Mouse (Mus musculus) CH12.LX (cell line): ENCODE measurements at regions not wholly inside any gene's neighbourhood (a gene's known extent, or its start where the extent isn't known, plus 50 kb on each side); places are given as distances from the start of the nearest gene placed in this dataset.

ENCODE experiments used
- DNase-seq: peaks from one replicate; pipeline ENCODE4 v3.0.0-alpha.2; 2013; ENCODE audit errors: extremely low read depth
- H3K27ac ChIP-seq: 2 replicates; pipeline ENCODE4 v1.5.1; 2012; ENCODE audit warnings: low read depth, mild to moderate bottlenecking, control low read depth, moderate library complexity; ENCODE audit not compliant: insufficient read depth
- H3K27me3 ChIP-seq: replicated peaks from 2 replicates; pipeline ENCODE3; 2012; ENCODE audit warnings: inconsistent platforms
- H3K36me3 ChIP-seq, 2 experiments: replicated peaks in 1 of 2; 2 replicates each; pipeline versions ENCODE3 to v1.6.1; 2012; ENCODE audit warnings: inconsistent platforms in 1 of 2, low read length in 1 of 2, mild to moderate bottlenecking in 1 of 2, mixed read lengths in 1 of 2, moderate library complexity in 1 of 2; ENCODE audit not compliant: control insufficient read depth in 1 of 2, insufficient read depth in 1 of 2
- H3K4me1 ChIP-seq, 2 experiments: 2 replicates each; pipeline ENCODE4 v1.6.1; 2012; ENCODE audit warnings: inconsistent platforms in 1 of 2, moderate library complexity in 1 of 2; ENCODE audit not compliant: insufficient read depth in 2 of 2, control insufficient read depth in 1 of 2
- H3K4me2 ChIP-seq: 2 replicates; pipeline ENCODE4 v1.6.1; 2012; ENCODE audit warnings: low read depth, mild to moderate bottlenecking, control low read depth; ENCODE audit not compliant: poor library complexity, insufficient read depth, severe bottlenecking
- H3K4me3 ChIP-seq, 3 experiments: fragments of 150-350 bp in 1 of 3; sonication (generic) in 1 of 3; replicated peaks in 1 of 3; 2 replicates each; pipeline versions ENCODE3 to v1.5.1; 2011 to 2012; ENCODE audit warnings: low read depth in 2 of 3, low read length in 2 of 3, mild to moderate bottlenecking in 2 of 3, moderate library complexity in 2 of 3, control low read depth in 1 of 3, improper control_type of control experiment in 1 of 3, inconsistent platforms in 1 of 3, mixed read lengths in 1 of 3; ENCODE audit not compliant: poor library complexity in 1 of 3
- H3K79me2 ChIP-seq: replicated peaks from 2 replicates; pipeline ENCODE4 v1.6.1; 2012; ENCODE audit warnings: mild to moderate bottlenecking, moderate library complexity; ENCODE audit not compliant: control insufficient read depth, poor library complexity, insufficient read depth, severe bottlenecking; ENCODE audit errors: extremely low read depth
- H3K9ac ChIP-seq: 2 replicates; pipeline ENCODE4 v1.6.1; 2012; ENCODE audit warnings: low read depth, mild to moderate bottlenecking, control low read depth, moderate library complexity; ENCODE audit not compliant: insufficient read depth
- H3K9me3 ChIP-seq: replicated peaks from 2 replicates; pipeline ENCODE3; 2012; ENCODE audit warnings: low read length, inconsistent platforms, mixed read lengths
- BHLHE40 ChIP-seq: IDR thresholded peaks from 2 replicates; pipeline ENCODE4 v1.6.1; 2011; ENCODE audit warnings: mild to moderate bottlenecking, low read depth, low read length, improper control_type of control experiment
- CHD2 ChIP-seq: IDR thresholded peaks from 2 replicates; pipeline ENCODE4 v1.6.1; 2011; ENCODE audit warnings: low read length, improper control_type of control experiment
- EP300 ChIP-seq: IDR thresholded peaks from 2 replicates; pipeline ENCODE4 v1.6.1; 2011; ENCODE audit warnings: low read length, improper control_type of control experiment
- ETS1 ChIP-seq: conservative IDR thresholded peaks from 2 replicates; pipeline ENCODE4 v1.6.1; 2012; ENCODE audit warnings: low read depth, mild to moderate bottlenecking, inconsistent platforms, low read length, improper control_type of control experiment, moderate library complexity
- GABPA ChIP-seq: IDR thresholded peaks from 2 replicates; pipeline ENCODE4 v1.6.1; 2012; ENCODE audit warnings: low read depth, low read length, improper control_type of control experiment, inconsistent platforms; ENCODE audit not compliant: insufficient replicate concordance
- HCFC1 ChIP-seq: IDR thresholded peaks from 2 replicates; pipeline ENCODE4 v1.6.1; 2012; ENCODE audit warnings: low read depth, mild to moderate bottlenecking, inconsistent platforms, low read length, improper control_type of control experiment
- IRF4 ChIP-seq: IDR thresholded peaks from 2 replicates; pipeline ENCODE4 v1.6.1; 2014; ENCODE audit warnings: low read depth, mild to moderate bottlenecking, inconsistent platforms, low read length, improper control_type of control experiment
- JUN ChIP-seq: IDR thresholded peaks from 2 replicates; pipeline ENCODE4 v1.6.1; 2011; ENCODE audit warnings: low read depth, mild to moderate bottlenecking, low read length, improper control_type of control experiment, moderate library complexity; ENCODE audit not compliant: insufficient read depth
- JUND ChIP-seq: conservative IDR thresholded peaks from 2 replicates; pipeline ENCODE4 v1.6.1; 2011; ENCODE audit warnings: low read depth, low read length, improper control_type of control experiment
- MAFK ChIP-seq: IDR thresholded peaks from 2 replicates; pipeline ENCODE4 v1.6.1; 2011; ENCODE audit warnings: low read length, improper control_type of control experiment; ENCODE audit not compliant: insufficient replicate concordance
- POLR2A ChIP-seq: IDR thresholded peaks from 2 replicates; pipeline ENCODE4 v1.6.1; 2011; ENCODE audit warnings: low read depth, mild to moderate bottlenecking, improper control_type of control experiment, low read length
- POLR2AphosphoS2 ChIP-seq: IDR thresholded peaks from 2 replicates; pipeline ENCODE4 v1.6.1; 2011; ENCODE audit warnings: low read depth, low read length, improper control_type of control experiment
- SIN3A ChIP-seq: IDR thresholded peaks from 2 replicates; pipeline ENCODE4 v1.6.1; 2012; ENCODE audit warnings: low read length, improper control_type of control experiment, inconsistent platforms
- TCF12 ChIP-seq: IDR thresholded peaks from 2 replicates; pipeline ENCODE4 v1.6.1; 2014; ENCODE audit warnings: low read depth, mild to moderate bottlenecking, inconsistent platforms, low read length, improper control_type of control experiment
- UBTF ChIP-seq: IDR thresholded peaks from 2 replicates; pipeline ENCODE4 v1.6.1; 2012; ENCODE audit warnings: low read depth, mild to moderate bottlenecking, inconsistent platforms, low read length, improper control_type of control experiment, moderate library complexity
- USF1 ChIP-seq: IDR thresholded peaks from 2 replicates; pipeline ENCODE4 v1.6.1; 2014; ENCODE audit warnings: low read depth, mild to moderate bottlenecking, inconsistent platforms, low read length, improper control_type of control experiment
- USF2 ChIP-seq: conservative IDR thresholded peaks from 2 replicates; pipeline ENCODE4 v1.6.1; 2011; ENCODE audit warnings: low read depth, low read length, improper control_type of control experiment
- ZMIZ1 ChIP-seq: IDR thresholded peaks from 2 replicates; pipeline ENCODE4 v1.6.1; 2012; ENCODE audit warnings: low read depth, mild to moderate bottlenecking, inconsistent platforms, low read length, improper control_type of control experiment
- ZNF384 ChIP-seq: IDR thresholded peaks from 2 replicates; pipeline ENCODE4 v1.6.1; 2012; ENCODE audit warnings: low read depth, low read length, improper control_type of control experiment, inconsistent platforms
- dilution Hi-C: fragments of 300-500 bp; cut with MboI; formaldehyde crosslinking; loops from 2 replicates; pipeline ENCODE4 v1.14.3; 2020; ENCODE audit warnings: low sequenced_read_pairs; ENCODE audit not compliant: extremely low pct_unique_long_range_greater_than_20kb, extremely low pct_ligation_motif_present
- in situ Hi-C: fragments of 300-500 bp; cut with MboI; formaldehyde crosslinking; loops from 3 replicates; pipeline ENCODE4 v1.14.3; 2019; ENCODE audit warnings: low sequenced_read_pairs, low pct_ligation_motif_present, low pct_unique_long_range_greater_than_20kb, mixed read lengths

GRCm38 (mm10) chr12:97978668-97979067 is 280.6 kb downstream of the Galc start:
- dilution Hi-C loops (no loop called here), in situ Hi-C loops (loop anchor here (25.0 kb wide), 1 partner anchor 209 kb away; no protein-coding TSS in a partner anchor)
- H3K36me3 ChIP-seq, result no peaks in the 10 kb centered on the region
- TF ChIP-seq USF1 (no peak), CHD2 (no peak), POLR2A (no peak), SIN3A (no peak), ZMIZ1 (no peak), MAFK (no peak)
- DNase-seq, result no peak
- H3K4me1 ChIP-seq, result no peaks in the 10 kb centered on the region
- H3K9ac ChIP-seq, result no peak overlapping the region
- H3K27ac ChIP-seq, result no peak overlapping the region
- H3K4me2 ChIP-seq, result no peak overlapping the region
- H3K27me3 ChIP-seq, result no peaks in the 10 kb centered on the region
- no peaks in the 10 kb centered on the region for H3K79me2 ChIP-seq
- H3K4me3 ChIP-seq, result no peak overlapping the region
- H3K9me3 ChIP-seq, result no peaks in the 10 kb centered on the region

GRCm38 (mm10) chr12:97978178-97978651 is 281.0 kb downstream of the Galc start:
- TF ChIP-seq ETS1 (no peak), CHD2 (no peak), ZNF384 (no peak), POLR2AphosphoS2 (no peak), JUND (no peak), SIN3A (no peak), UBTF (no peak), POLR2A (no peak), MAFK (no peak), ZMIZ1 (no peak), IRF4 (no peak), USF2 (no peak), GABPA (no peak), HCFC1 (no peak), EP300 (no peak), JUN (no peak), TCF12 (no peak), BHLHE40 (no peak)
- Histone ChIP-seq H3K4me2 (no peak overlapping the region), H3K36me3 (no peaks in the 10 kb centered on the region), H3K4me1 (no peaks in the 10 kb centered on the region), H3K79me2 (no peaks in the 10 kb centered on the region), H3K9ac (no peak overlapping the region), H3K4me3 (no peak overlapping the region), H3K27ac (no peak overlapping the region), H3K27me3 (no peaks in the 10 kb centered on the region), H3K9me3 (no peaks in the 10 kb centered on the region)
- no peak for DNase-seq
- in situ Hi-C loops, result loop anchor here (25.0 kb wide), 1 partner anchor 209 kb away; no protein-coding TSS in a partner anchor
- dilution Hi-C loops, result no loop called here
